Mouse (Mus musculus): ENCODE data around the gene Abcg4. TPM values are rescaled to one million over a fixed set of nuclear protein-coding genes. Genes with fewer than 3 reads are reported as not detected.
A peak's percentile ranks its signal among the peaks of the same experiment; 100 is the strongest.
"Not testable (repeated sequence)": the region's sequence is repeated elsewhere in the genome, so short reads cannot be mapped to it uniquely, and the experiment has no call there.

The Abcg4 gene
- polyA plus RNA-seq, 2 experiments, result 10.6 to 35.6 TPM

DNA sequence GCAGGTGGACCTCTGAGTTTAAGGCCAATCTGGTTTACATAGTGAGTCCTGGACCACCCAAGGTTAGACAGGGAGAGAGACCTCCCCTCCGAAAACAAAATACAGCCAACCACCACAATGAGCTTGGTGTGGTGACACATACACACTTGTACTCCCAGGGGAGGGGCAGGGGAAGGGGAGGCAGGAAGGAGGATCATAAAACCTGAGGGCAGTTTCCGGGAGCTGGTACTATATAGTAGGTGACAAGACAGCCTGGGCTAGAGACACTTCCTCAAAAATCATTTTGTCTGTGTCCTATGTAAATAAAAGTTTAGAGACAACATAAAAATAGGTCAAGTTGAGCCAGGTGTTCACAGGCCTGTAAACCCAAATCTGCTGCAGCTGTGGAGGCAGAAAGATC, 18.8 kb upstream of the Abcg4 start:
- H3K9me3 ChIP-seq (ENCODE audit: control insufficient read depth, low read length), result no peaks in the 10 kb centered on the region
- H3K27me3 ChIP-seq (ENCODE audit: control insufficient read depth, insufficient read depth, low read length), result no peaks in the 10 kb centered on the region
- TF ChIP-seq EP300 (IDR thresholded peaks at IDR 0.05; ENCODE audit: low read depth) (no peak), CTCF (IDR thresholded peaks at IDR 0.05; ENCODE audit: low read depth) (no peak)
- H3K36me3 ChIP-seq (replicated peaks; ENCODE audit: control insufficient read depth, insufficient read depth, low read depth), result peaks cover 10% of the 10 kb centered on the region
- ATAC-seq (ENCODE audit: insufficient read depth) (no peak), DNase-seq (ENCODE audit: low read depth in 3 of 3, low spot score in 3 of 3) (no peak)
- WGBS (ENCODE audit: insufficient replicate concordance), result 53% methylated on average over 2 of the region's 2 CpGs
- H3K4me1 ChIP-seq (replicated peaks; ENCODE audit: control insufficient read depth in 2 of 2, insufficient read depth in 2 of 2, low read length in 1 of 2), result peaks cover 11 to 14% of the 10 kb centered on the region in 2 experiments
- no peak overlapping the region for H3K9ac ChIP-seq (replicated peaks)
- no peak overlapping the region for H3K4me3 ChIP-seq (ENCODE audit: insufficient read depth in 1 of 2, low read depth in 2 of 2, low read length in 2 of 2)
- H3K4me2 ChIP-seq (ENCODE audit: low read depth), result no peak overlapping the region
- no peak overlapping the region for H3K27ac ChIP-seq

DNA sequence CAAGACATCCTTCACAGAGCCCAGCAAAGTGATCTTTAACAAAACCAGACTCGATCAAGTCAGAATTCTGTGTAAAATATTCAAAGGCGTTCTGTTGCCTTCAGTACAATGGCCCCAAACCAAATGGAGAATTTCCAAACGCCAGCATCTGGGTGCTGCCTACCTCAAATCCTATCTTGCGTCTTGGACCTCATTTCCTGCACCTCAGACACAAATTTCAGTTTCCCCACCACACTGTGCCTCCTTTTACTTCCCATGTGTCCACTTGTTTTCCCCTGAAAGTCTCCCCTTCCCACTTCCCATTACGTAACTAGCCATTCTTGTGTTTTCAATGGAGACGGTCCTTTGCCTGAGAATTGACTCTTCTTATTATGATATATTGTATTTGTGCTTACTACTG, 18.1 kb upstream of the Abcg4 start:
- 81% methylated on average over 6 of the region's 6 CpGs for WGBS (ENCODE audit: insufficient replicate concordance)
- H3K27ac ChIP-seq, result peak overlapping the region; percentile 17

DNA sequence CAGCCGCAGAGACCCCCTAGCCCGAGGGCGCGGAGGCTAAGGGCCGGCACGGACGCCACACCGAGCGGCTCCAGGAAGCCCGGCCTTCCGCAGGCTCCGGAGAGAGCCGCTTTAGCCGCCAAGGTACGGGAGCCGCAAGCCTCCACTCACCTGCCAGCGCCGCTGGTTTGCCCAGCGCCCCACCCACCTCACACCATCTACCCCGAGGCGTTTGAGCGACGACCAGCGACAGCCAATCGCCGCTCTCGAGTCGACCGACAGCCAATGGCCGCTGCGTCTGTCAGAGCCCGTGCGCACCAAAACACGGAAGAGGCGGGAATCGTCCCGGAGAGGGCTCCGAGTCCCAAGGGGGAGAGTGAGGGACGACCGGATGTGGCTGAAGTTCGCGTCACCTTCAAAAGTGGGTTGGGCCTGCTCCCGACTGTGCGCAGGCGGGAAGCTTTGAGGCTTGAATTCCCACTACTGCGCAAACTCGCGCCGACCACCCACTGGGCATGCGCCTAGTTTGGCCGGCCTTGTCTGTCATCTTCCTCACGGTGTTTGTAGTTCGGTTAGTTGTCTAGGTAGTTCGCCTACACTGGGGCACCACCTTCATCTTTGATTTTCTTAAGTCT, 17.2 kb upstream of the Abcg4 start, which contains the start of gene Hinfp:
Gene Hinfp (minus strand): TSS at position 206 of the 614 bp plus-strand sequence.
- H3K4me3 ChIP-seq (ENCODE audit: insufficient read depth in 1 of 2, low read depth in 2 of 2, low read length in 2 of 2), result peak within 1 kb of the TSS; percentile 71 to 86
- H3K9me3 ChIP-seq (ENCODE audit: control insufficient read depth, low read length), result no peaks in the 10 kb centered on the region
- no peaks in the 10 kb centered on the region for H3K27me3 ChIP-seq (ENCODE audit: control insufficient read depth, insufficient read depth, low read length)
- peak within 1 kb of the TSS; percentile 81 for H3K4me2 ChIP-seq (ENCODE audit: low read depth)
- TF ChIP-seq EP300 (IDR thresholded peaks at IDR 0.05; ENCODE audit: low read depth) (peak; percentile 58), CTCF (IDR thresholded peaks at IDR 0.05; ENCODE audit: low read depth) (0 out of 2 replicates have a peak, but pooled peaks have one; percentile 28)
- ATAC-seq (ENCODE audit: insufficient read depth) (peak; percentile 99), DNase-seq (ENCODE audit: low read depth in 3 of 3, low spot score in 3 of 3) (peak; percentile 99)
- H3K4me1 ChIP-seq (replicated peaks; ENCODE audit: control insufficient read depth in 2 of 2, insufficient read depth in 2 of 2, low read length in 1 of 2), result peaks cover 11% of the 10 kb centered on the region in 2 experiments
- H3K9ac ChIP-seq (replicated peaks), result peak within 1 kb of the TSS; percentile 88
- peaks cover 26% of the 10 kb centered on the region for H3K36me3 ChIP-seq (replicated peaks; ENCODE audit: control insufficient read depth, insufficient read depth, low read depth)
- H3K27ac ChIP-seq, result peak within 1 kb of the TSS; percentile 80
- WGBS (ENCODE audit: insufficient replicate concordance), result under 1% methylated on average over 54 of the region's 54 CpGs

More for the DNA sequence above, 18.1 kb upstream of the Abcg4 start:
- H3K4me3 ChIP-seq (ENCODE audit: insufficient read depth in 1 of 2, low read depth in 2 of 2, low read length in 2 of 2), result no peak overlapping the region
- no peaks in the 10 kb centered on the region for H3K9me3 ChIP-seq (ENCODE audit: control insufficient read depth, low read length)
- peak overlapping the region; percentile 81; the same call in 1 of the 2 replicates for H3K4me2 ChIP-seq (ENCODE audit: low read depth)
- TF ChIP-seq EP300 (IDR thresholded peaks at IDR 0.05; ENCODE audit: low read depth) (no peak), CTCF (IDR thresholded peaks at IDR 0.05; ENCODE audit: low read depth) (no peak)
- no peaks in the 10 kb centered on the region for H3K27me3 ChIP-seq (ENCODE audit: control insufficient read depth, insufficient read depth, low read length)
- DNase-seq (ENCODE audit: low read depth in 3 of 3, low spot score in 3 of 3), result no peak
- no peak for ATAC-seq (ENCODE audit: insufficient read depth)
- H3K36me3 ChIP-seq (replicated peaks; ENCODE audit: control insufficient read depth, insufficient read depth, low read depth), result peaks cover 17% of the 10 kb centered on the region
- no peak overlapping the region for H3K9ac ChIP-seq (replicated peaks)
- H3K4me1 ChIP-seq (replicated peaks; ENCODE audit: control insufficient read depth in 2 of 2, insufficient read depth in 2 of 2, low read length in 1 of 2), result peaks cover 11 to 13% of the 10 kb centered on the region in 2 experiments

DNA sequence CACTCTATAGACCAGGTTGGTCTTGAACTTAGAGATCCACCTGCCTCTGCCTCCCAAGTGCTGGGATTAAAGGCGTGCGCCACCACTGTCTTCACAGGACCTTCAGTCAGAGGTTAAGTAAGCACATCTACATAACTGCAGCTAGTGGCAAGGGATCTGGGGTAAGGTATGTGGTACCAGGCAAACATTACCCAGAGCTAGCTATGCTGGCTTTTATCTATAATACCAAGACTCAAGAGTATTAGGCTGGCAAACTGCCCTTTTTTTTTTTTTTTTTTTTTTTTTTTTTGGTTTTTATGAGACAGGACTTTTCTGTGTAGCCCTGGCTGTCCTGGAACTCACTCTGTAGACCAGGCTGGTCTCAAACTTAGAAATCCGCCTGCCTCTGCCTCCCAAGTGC, 11.6 kb upstream of the Abcg4 start:
- not testable (repeated sequence) for H3K4me1 ChIP-seq (replicated peaks; ENCODE audit: control insufficient read depth in 2 of 2, insufficient read depth in 2 of 2, low read length in 1 of 2); H3K9ac ChIP-seq (replicated peaks); H3K4me3 ChIP-seq (ENCODE audit: insufficient read depth in 1 of 2, low read depth in 2 of 2, low read length in 2 of 2); H3K27ac ChIP-seq; ATAC-seq (ENCODE audit: insufficient read depth); DNase-seq (ENCODE audit: low read depth in 3 of 3, low spot score in 3 of 3); H3K27me3 ChIP-seq (ENCODE audit: control insufficient read depth, insufficient read depth, low read length); H3K4me2 ChIP-seq (ENCODE audit: low read depth); H3K9me3 ChIP-seq (ENCODE audit: control insufficient read depth, low read length)
- 87% methylated on average over 3 of the region's 3 CpGs for WGBS (ENCODE audit: insufficient replicate concordance)
- H3K36me3 ChIP-seq (replicated peaks; ENCODE audit: control insufficient read depth, insufficient read depth, low read depth), result peaks cover 72% of the 10 kb centered on the region

DNA sequence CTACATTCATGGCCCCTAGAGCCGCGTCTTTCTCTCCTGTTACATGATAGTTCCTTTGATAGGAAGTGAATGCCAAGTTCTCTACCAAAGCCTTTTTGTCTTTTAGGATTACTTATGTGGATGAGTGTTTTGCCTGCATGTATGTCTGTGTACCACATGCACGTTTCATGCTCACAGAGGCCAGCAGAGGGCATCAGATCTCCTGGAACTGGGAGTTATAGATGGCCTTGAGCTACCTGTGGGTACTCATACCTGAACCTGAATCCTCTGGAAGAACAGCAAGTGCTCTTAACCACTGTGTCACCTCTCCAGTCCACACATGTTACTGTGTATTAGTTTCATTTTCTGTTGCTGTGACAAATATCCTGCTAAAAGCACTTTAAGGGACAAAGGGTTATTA, 4.1 kb upstream of the Abcg4 start:
- no peaks in the 10 kb centered on the region for H3K27me3 ChIP-seq (ENCODE audit: control insufficient read depth, insufficient read depth, low read length)
- H3K36me3 ChIP-seq (replicated peaks; ENCODE audit: control insufficient read depth, insufficient read depth, low read depth), result peaks cover 57% of the 10 kb centered on the region
- ATAC-seq (ENCODE audit: insufficient read depth) (no peak), DNase-seq (ENCODE audit: low read depth in 3 of 3, low spot score in 3 of 3) (peak in 2 of 3 experiments; percentile 35 to 50)
- no peak overlapping the region for H3K27ac ChIP-seq
- TF ChIP-seq CTCF (IDR thresholded peaks at IDR 0.05; ENCODE audit: low read depth), result peak; percentile 88
- TF ChIP-seq EP300 (IDR thresholded peaks at IDR 0.05; ENCODE audit: low read depth), result no peak
- no peak overlapping the region for H3K9ac ChIP-seq (replicated peaks)
- peaks cover 12 to 14% of the 10 kb centered on the region in 2 experiments for H3K4me1 ChIP-seq (replicated peaks; ENCODE audit: control insufficient read depth in 2 of 2, insufficient read depth in 2 of 2, low read length in 1 of 2)
- WGBS (ENCODE audit: insufficient replicate concordance), result 61% methylated on average over 3 of the region's 3 CpGs
- no peak overlapping the region for H3K4me2 ChIP-seq (ENCODE audit: low read depth)
- no peaks in the 10 kb centered on the region for H3K9me3 ChIP-seq (ENCODE audit: control insufficient read depth, low read length)
- no peak overlapping the region for H3K4me3 ChIP-seq (ENCODE audit: insufficient read depth in 1 of 2, low read depth in 2 of 2, low read length in 2 of 2)
